Mouse (Mus musculus): ENCODE measurements around the gene P4hb. TPM values are rescaled to one million over a fixed set of nuclear protein-coding genes. Genes with fewer than 3 reads are reported as not detected.

The P4hb gene
- polyA plus RNA-seq (2015; fragmentation: Nextera tagmentation; extraction: Ambion mirVana), result 329 and 382 TPM in 2 replicates

GRCm38 (mm10) chr11:120572752-120573584 is at the start of gene P4hb:
Gene P4hb (minus strand): TSS chr11:120573253.
- H3K4me3 ChIP-seq, result peak within 1 kb of the TSS; percentile 89
- peak within 1 kb of the TSS; percentile 96 for H3K9ac ChIP-seq
- H3K4me2 ChIP-seq, result peak within 1 kb of the TSS; percentile 90
- ATAC-seq (ENCODE audit: low read depth), result peak; percentile 98
- WGBS, result under 1% methylated on average over 94 of the region's 94 CpGs
- peaks cover 46% of the 10 kb centered on the region for H3K36me3 ChIP-seq
- no peaks in the 10 kb centered on the region for H3K9me3 ChIP-seq
- no peaks in the 10 kb centered on the region for H3K27me3 ChIP-seq
- peaks cover 30% of the 10 kb centered on the region for H3K4me1 ChIP-seq (replicated peaks)
- H3K27ac ChIP-seq (replicated peaks), result peak within 1 kb of the TSS; percentile 90

- Histone ChIP-seq H3K4me3 (no peak overlapping the region), H3K4me1 (replicated peaks) (peaks cover 26% of the 10 kb centered on the region), H3K27ac (replicated peaks) (no peak overlapping the region), H3K9ac (no peak overlapping the region), H3K9me3 (no peaks in the 10 kb centered on the region), H3K36me3 (peaks cover 66% of the 10 kb centered on the region), H3K27me3 (no peaks in the 10 kb centered on the region), H3K4me2 (no peak overlapping the region)
- ATAC-seq (ENCODE audit: low read depth), result no peak
- 94% methylated on average over 6 of the region's 6 CpGs for WGBS
Observed at GRCm38 (mm10) chr11:120622805-120623204, 49.8 kb upstream of the P4hb start.

GRCm38 (mm10) chr11:120620195-120620594 is 47.1 kb upstream of the P4hb start:
- Histone ChIP-seq H3K4me3 (no peak overlapping the region), H3K9me3 (no peaks in the 10 kb centered on the region), H3K4me1 (replicated peaks) (peaks cover 40% of the 10 kb centered on the region), H3K36me3 (peaks cover 57% of the 10 kb centered on the region), H3K9ac (no peak overlapping the region), H3K4me2 (no peak overlapping the region), H3K27ac (replicated peaks) (no peak overlapping the region), H3K27me3 (no peaks in the 10 kb centered on the region)
- WGBS, result 93% methylated on average over 14 of the region's 14 CpGs
- ATAC-seq (ENCODE audit: low read depth), result no peak

- WGBS, result 92% methylated on average over 25 of the region's 25 CpGs
- H3K36me3 ChIP-seq, result peaks cover 65% of the 10 kb centered on the region
- H3K27me3 ChIP-seq, result no peaks in the 10 kb centered on the region
- H3K4me3 ChIP-seq, result peak overlapping the region; percentile 63; the same call in 1 of the 2 replicates
- no peak overlapping the region for H3K9ac ChIP-seq
- 0 out of 2 replicates have a peak overlapping the region, but pooled peaks have one; percentile 42 for H3K27ac ChIP-seq (replicated peaks)
- no peaks in the 10 kb centered on the region for H3K9me3 ChIP-seq
- H3K4me2 ChIP-seq, result no peak overlapping the region
- ATAC-seq (ENCODE audit: low read depth), result no peak
- H3K4me1 ChIP-seq (replicated peaks), result peaks cover 35% of the 10 kb centered on the region
Observed at GRCm38 (mm10) chr11:120618619-120619535, 45.8 kb upstream of the P4hb start.

- peak within 1 kb of the TSS; percentile 63 for H3K4me3 ChIP-seq
- H3K4me2 ChIP-seq, result peak within 1 kb of the TSS; percentile 65
- peak within 1 kb of the TSS; percentile 81 for H3K9ac ChIP-seq
- H3K4me1 ChIP-seq (replicated peaks), result peaks cover 29% of the 10 kb centered on the region
- H3K27ac ChIP-seq (replicated peaks), result peak within 1 kb of the TSS; percentile 81
- peak; percentile 96 for ATAC-seq (ENCODE audit: low read depth)
- peaks cover 69% of the 10 kb centered on the region for H3K36me3 ChIP-seq
- no peaks in the 10 kb centered on the region for H3K27me3 ChIP-seq
- 1% methylated on average over 56 of the region's 56 CpGs for WGBS
- no peaks in the 10 kb centered on the region for H3K9me3 ChIP-seq
Observed at GRCm38 (mm10) chr11:120617519-120618112, 44.6 kb upstream of the P4hb start, which contains the start of gene Pcyt2. Gene Pcyt2 (minus strand): TSS chr11:120617936.

- no peak for ATAC-seq (ENCODE audit: low read depth)
- Histone ChIP-seq H3K4me3 (peak overlapping the region; percentile 63), H3K27me3 (no peaks in the 10 kb centered on the region), H3K36me3 (peaks cover 69% of the 10 kb centered on the region), H3K9me3 (no peaks in the 10 kb centered on the region), H3K4me1 (replicated peaks) (peaks cover 29% of the 10 kb centered on the region), H3K27ac (replicated peaks) (peak overlapping the region; percentile 81), H3K9ac (peak overlapping the region; percentile 81), H3K4me2 (peak overlapping the region; percentile 65)
- WGBS, result 58% methylated on average over 4 of the region's 4 CpGs
Observed at GRCm38 (mm10) chr11:120616617-120617294, 43.7 kb upstream of the P4hb start.

GRCm38 (mm10) chr11:120615606-120616203 is 42.7 kb upstream of the P4hb start:
- H3K36me3 ChIP-seq, result peaks cover 69% of the 10 kb centered on the region
- peaks cover 29% of the 10 kb centered on the region for H3K4me1 ChIP-seq (replicated peaks)
- H3K4me3 ChIP-seq, result no peak overlapping the region
- 0 out of 2 replicates have a peak overlapping the region, but pooled peaks have one; percentile 5 for H3K4me2 ChIP-seq
- no peaks in the 10 kb centered on the region for H3K27me3 ChIP-seq
- H3K9ac ChIP-seq, result 0 out of 2 replicates have a peak overlapping the region, but pooled peaks have one; percentile 34
- no peak for ATAC-seq (ENCODE audit: low read depth)
- no peak overlapping the region for H3K27ac ChIP-seq (replicated peaks)
- WGBS, result 87% methylated on average over 11 of the region's 11 CpGs
- no peaks in the 10 kb centered on the region for H3K9me3 ChIP-seq

- no peaks in the 10 kb centered on the region for H3K9me3 ChIP-seq
- 0 out of 2 replicates have a peak overlapping the region, but pooled peaks have one; percentile 34 for H3K9ac ChIP-seq
- no peak overlapping the region for H3K4me2 ChIP-seq
- no peak overlapping the region for H3K4me3 ChIP-seq
- H3K4me1 ChIP-seq (replicated peaks), result peaks cover 29% of the 10 kb centered on the region
- H3K36me3 ChIP-seq, result peaks cover 69% of the 10 kb centered on the region
- 92% methylated on average over 6 of the region's 6 CpGs for WGBS
- ATAC-seq (ENCODE audit: low read depth), result no peak
- no peaks in the 10 kb centered on the region for H3K27me3 ChIP-seq
- H3K27ac ChIP-seq (replicated peaks), result no peak overlapping the region
Observed at GRCm38 (mm10) chr11:120615167-120615566, 42.1 kb upstream of the P4hb start.

GRCm38 (mm10) chr11:120613976-120614375 is 40.9 kb upstream of the P4hb start:
- H3K27me3 ChIP-seq, result peaks cover 9% of the 10 kb centered on the region
- WGBS, result 66% methylated on average over 8 of the region's 8 CpGs
- no peak overlapping the region for H3K9ac ChIP-seq
- no peak overlapping the region for H3K4me2 ChIP-seq
- H3K4me1 ChIP-seq (replicated peaks), result peaks cover 33% of the 10 kb centered on the region
- H3K9me3 ChIP-seq, result no peaks in the 10 kb centered on the region
- ATAC-seq (ENCODE audit: low read depth), result no peak
- no peak overlapping the region for H3K4me3 ChIP-seq
- H3K27ac ChIP-seq (replicated peaks), result no peak overlapping the region
- H3K36me3 ChIP-seq, result peaks cover 63% of the 10 kb centered on the region

GRCm38 (mm10) chr11:120613481-120613972 is 40.5 kb upstream of the P4hb start:
- no peak for ATAC-seq (ENCODE audit: low read depth)
- H3K4me3 ChIP-seq, result no peak overlapping the region
- peaks cover 58% of the 10 kb centered on the region for H3K36me3 ChIP-seq
- peaks cover 38% of the 10 kb centered on the region for H3K4me1 ChIP-seq (replicated peaks)
- H3K27me3 ChIP-seq, result peaks cover 13% of the 10 kb centered on the region
- WGBS, result 86% methylated on average over 10 of the region's 10 CpGs
- no peak overlapping the region for H3K9ac ChIP-seq
- no peaks in the 10 kb centered on the region for H3K9me3 ChIP-seq
- no peak overlapping the region for H3K4me2 ChIP-seq
- H3K27ac ChIP-seq (replicated peaks), result no peak overlapping the region

- WGBS, result 55% methylated on average over 6 of the region's 6 CpGs
- ATAC-seq (ENCODE audit: low read depth), result no peak
- Histone ChIP-seq H3K9me3 (no peaks in the 10 kb centered on the region), H3K27ac (replicated peaks) (no peak overlapping the region), H3K27me3 (peaks cover 13% of the 10 kb centered on the region), H3K36me3 (peaks cover 53% of the 10 kb centered on the region), H3K9ac (no peak overlapping the region), H3K4me1 (replicated peaks) (peaks cover 40% of the 10 kb centered on the region), H3K4me3 (no peak overlapping the region), H3K4me2 (no peak overlapping the region)
Observed at GRCm38 (mm10) chr11:120612763-120613162, 39.7 kb upstream of the P4hb start.

Data from neural tube, embryonic 13.5 days (tissue).